Mouse (Mus musculus): ENCODE data around the gene Gnptab. TPM values are rescaled to one million over a fixed set of nuclear protein-coding genes. Genes with fewer than 3 reads are reported as not detected.

Gene Gnptab
- polyA plus RNA-seq, 1 experiment from 2014 or later, result 12.2 TPM

DNA sequence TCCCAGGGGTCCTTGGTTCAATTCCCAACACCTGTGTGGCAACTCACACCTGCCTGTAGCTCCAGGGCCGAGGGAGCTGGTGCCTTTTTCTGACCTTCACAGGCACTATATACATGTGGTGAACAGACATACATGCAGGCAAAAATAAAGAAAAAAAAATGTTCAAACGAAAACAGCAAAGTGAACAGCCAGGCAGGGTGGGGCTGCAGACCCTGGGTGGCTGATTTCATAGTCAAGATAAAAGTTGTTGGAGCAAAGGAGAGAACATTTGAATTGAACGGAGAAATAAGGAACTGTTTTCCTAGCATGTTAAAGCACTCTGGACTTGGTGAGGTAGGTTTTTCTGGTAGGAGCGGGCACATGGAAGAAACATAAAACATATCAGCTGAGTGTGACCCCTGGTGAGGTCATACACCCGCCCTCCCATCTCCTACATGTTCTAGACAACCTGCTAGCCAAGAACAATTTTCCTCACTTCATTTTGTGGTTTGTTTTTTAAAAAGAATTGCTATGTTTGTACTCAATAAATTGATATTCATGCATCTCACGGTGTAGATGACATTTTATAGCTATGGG is 19.8 kb downstream of the Gnptab start:
- H3K4me3 ChIP-seq, result no peak overlapping the region
- no peaks in the 10 kb centered on the region for H3K27me3 ChIP-seq
- H3K27ac ChIP-seq (replicated peaks), result no peak overlapping the region
- no peaks in the 10 kb centered on the region for H3K9me3 ChIP-seq
- H3K4me2 ChIP-seq (replicated peaks), result no peak overlapping the region
- ATAC-seq (ENCODE audit: low FRiP score, low read depth), result no peak
- WGBS, result 89% methylated on average over 6 of the region's 6 CpGs
- no peaks in the 10 kb centered on the region for H3K4me1 ChIP-seq
- no peaks in the 10 kb centered on the region for H3K36me3 ChIP-seq
- H3K9ac ChIP-seq (replicated peaks), result no peak overlapping the region

DNA sequence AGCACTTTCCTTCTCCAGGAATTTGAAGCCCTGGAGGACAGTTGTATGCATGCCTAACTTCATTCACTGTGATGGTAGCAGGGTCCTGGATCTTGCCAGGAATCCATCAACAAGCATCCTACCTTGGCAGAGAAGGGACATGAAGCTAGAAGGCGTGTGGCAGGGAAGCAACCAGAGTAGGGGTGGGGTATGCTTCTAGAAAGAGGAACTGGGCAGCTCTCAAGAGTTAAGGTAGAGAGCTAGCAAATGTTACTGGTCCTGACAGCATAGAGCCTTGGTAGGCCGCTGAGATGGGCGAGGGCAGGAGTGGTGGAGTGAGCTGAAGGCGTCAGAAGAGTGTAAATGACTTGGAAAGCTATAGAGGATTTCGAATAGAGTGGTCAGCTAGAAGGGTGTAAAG is 20.3 kb downstream of the Gnptab start:
- Histone ChIP-seq H3K27ac (replicated peaks) (no peak overlapping the region), H3K27me3 (no peaks in the 10 kb centered on the region), H3K36me3 (no peaks in the 10 kb centered on the region), H3K9me3 (no peaks in the 10 kb centered on the region), H3K9ac (replicated peaks) (no peak overlapping the region), H3K4me1 (no peaks in the 10 kb centered on the region), H3K4me2 (replicated peaks) (no peak overlapping the region), H3K4me3 (no peak overlapping the region)
- 92% methylated on average over 5 of the region's 5 CpGs for WGBS
- ATAC-seq (ENCODE audit: low FRiP score, low read depth), result no peak

DNA sequence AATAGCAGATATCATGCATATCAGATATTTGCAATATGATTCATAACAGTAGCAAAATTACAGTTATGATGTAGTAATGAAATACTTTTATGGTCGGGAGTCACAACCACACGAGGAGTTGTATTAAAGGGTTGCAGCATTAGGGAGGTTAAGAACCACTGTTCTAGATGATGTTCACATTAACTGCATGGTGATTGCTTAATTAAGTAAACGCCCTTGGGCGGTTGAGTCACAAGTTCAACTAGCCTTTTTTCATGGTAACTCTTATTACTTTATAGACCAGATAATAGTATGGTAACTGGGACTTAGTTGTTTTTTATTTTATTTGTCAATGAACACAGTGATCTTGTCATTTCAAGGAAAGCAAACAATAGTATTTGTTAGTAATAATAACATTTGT is 24.1 kb downstream of the Gnptab start:
- Histone ChIP-seq H3K9me3 (no peaks in the 10 kb centered on the region), H3K9ac (replicated peaks) (no peak overlapping the region), H3K27ac (replicated peaks) (no peak overlapping the region), H3K27me3 (no peaks in the 10 kb centered on the region), H3K4me3 (no peak overlapping the region), H3K36me3 (no peaks in the 10 kb centered on the region), H3K4me2 (replicated peaks) (no peak overlapping the region), H3K4me1 (no peaks in the 10 kb centered on the region)
- 95% methylated on average over 4 of the region's 4 CpGs for WGBS
- ATAC-seq (ENCODE audit: low FRiP score, low read depth), result no peak

DNA sequence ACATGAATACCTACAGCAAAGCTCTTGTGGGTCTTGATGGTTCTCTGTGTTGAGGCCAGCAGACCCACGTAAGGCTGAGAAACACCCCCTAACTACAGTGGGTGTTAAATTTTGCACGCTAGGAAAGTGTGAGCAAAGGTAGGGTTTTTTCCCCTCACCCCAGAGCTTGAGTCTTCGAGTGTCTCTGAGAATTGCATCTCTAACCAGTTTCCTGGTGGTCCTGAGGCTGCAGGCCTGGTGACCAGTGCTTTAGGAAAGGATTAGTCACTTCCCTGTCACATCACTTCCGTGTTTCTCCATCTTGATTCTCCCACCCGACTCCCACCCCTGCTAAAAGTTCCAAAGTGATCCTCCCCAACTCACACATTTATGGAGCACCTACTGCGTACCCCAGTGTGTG is 25.3 kb downstream of the Gnptab start:
- Histone ChIP-seq H3K4me2 (replicated peaks) (no peak overlapping the region), H3K9me3 (no peaks in the 10 kb centered on the region), H3K27ac (replicated peaks) (no peak overlapping the region), H3K36me3 (no peaks in the 10 kb centered on the region), H3K4me1 (no peaks in the 10 kb centered on the region), H3K9ac (replicated peaks) (no peak overlapping the region), H3K4me3 (no peak overlapping the region), H3K27me3 (no peaks in the 10 kb centered on the region)
- no peak for ATAC-seq (ENCODE audit: low FRiP score, low read depth)
- 83% methylated on average over 6 of the region's 6 CpGs for WGBS

DNA sequence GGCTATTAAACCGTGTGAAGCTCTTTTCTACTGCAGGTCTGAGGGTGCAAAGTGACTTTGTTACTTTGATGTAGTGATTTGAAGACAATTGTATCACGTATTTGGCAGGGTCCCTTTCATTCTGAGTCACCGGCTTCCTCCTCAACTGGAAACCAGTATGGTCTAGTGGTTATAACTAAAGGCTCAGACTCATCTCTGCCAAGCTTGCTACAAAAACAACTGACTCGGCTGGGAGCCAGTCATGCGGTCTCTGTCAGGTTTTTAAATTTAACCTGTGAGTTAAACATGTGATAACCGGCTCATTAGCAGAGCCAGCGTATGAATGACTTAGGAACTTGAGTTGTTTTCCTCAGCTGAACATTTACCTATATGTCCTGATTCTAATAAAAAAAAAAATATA is 26.9 kb downstream of the Gnptab start:
- WGBS, result 87% methylated on average over 7 of the region's 7 CpGs
- no peaks in the 10 kb centered on the region for H3K4me1 ChIP-seq

DNA sequence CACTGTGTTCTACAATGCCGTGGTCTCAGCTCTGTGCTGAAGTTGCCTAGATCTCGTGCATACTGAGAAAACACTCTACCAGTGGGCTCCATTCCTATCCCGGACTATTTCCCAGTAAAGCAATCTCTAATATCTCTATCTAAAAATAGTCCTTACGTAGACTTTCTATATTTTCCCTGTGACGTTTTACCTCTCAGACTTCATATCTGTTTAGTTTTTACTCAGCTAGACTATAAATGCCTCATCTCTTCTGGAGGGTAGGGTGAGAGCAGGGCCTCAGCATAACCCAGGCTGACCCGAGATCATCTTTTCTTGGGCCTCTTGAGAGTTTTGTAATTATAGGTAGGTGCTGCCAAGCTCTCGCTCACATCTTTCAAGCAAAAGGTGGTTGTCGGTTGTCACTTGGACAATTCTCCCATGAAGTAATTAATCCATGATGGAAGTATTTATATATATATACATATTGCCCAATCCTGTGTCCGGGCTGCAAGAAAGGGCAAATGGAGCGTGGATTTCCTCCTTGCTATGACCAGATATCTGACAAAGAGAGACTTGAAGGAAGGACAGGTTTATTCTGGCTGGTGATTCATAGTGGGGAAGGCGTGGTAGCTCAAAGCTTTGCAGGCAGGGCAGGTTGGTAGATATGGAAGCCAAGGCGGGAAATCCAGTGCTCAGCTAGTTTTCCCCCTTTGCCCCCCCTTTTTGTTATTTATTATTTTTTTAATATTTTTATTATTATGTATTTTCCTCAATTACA is 29.1 kb downstream of the Gnptab start:
- Histone ChIP-seq H3K4me2 (replicated peaks) (no peak overlapping the region), H3K36me3 (no peaks in the 10 kb centered on the region), H3K4me1 (no peaks in the 10 kb centered on the region), H3K27ac (replicated peaks) (no peak overlapping the region), H3K4me3 (no peak overlapping the region), H3K27me3 (no peaks in the 10 kb centered on the region), H3K9ac (replicated peaks) (no peak overlapping the region), H3K9me3 (no peaks in the 10 kb centered on the region)
- ATAC-seq (ENCODE audit: low FRiP score, low read depth), result no peak
- 94% methylated on average over 12 of the region's 12 CpGs for WGBS

More for the DNA sequence above, 26.9 kb downstream of the Gnptab start:
- no peaks in the 10 kb centered on the region for H3K36me3 ChIP-seq
- H3K4me2 ChIP-seq (replicated peaks), result no peak overlapping the region
- no peaks in the 10 kb centered on the region for H3K9me3 ChIP-seq
- H3K27me3 ChIP-seq, result no peaks in the 10 kb centered on the region
- no peak overlapping the region for H3K27ac ChIP-seq (replicated peaks)
- ATAC-seq (ENCODE audit: low FRiP score, low read depth), result no peak
- H3K4me3 ChIP-seq, result no peak overlapping the region
- no peak overlapping the region for H3K9ac ChIP-seq (replicated peaks)

DNA sequence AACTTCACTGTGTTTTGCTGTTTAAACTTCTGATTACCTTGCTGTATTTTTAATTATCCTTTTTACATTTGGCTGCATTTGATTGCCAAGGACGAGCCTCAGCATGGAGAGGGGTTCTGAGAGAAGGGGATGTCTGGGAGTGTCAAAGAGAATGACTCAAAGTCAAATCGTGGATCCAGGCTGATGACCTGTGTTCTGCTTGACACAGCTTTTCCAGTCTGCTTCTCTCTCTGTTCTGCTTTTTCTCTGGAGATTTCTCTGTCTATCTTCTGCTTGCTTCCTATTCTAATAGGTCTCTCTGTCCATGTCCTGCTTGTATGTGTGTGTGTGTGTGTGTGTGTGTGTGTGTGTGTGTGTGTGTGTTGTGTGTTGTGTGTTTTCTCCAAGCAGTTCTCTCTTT is 30.8 kb downstream of the Gnptab start:
- H3K36me3 ChIP-seq, result no peaks in the 10 kb centered on the region
- H3K27ac ChIP-seq (replicated peaks), result no peak overlapping the region
- H3K9me3 ChIP-seq, result no peaks in the 10 kb centered on the region
- H3K4me1 ChIP-seq, result no peaks in the 10 kb centered on the region
- 67% methylated on average over 2 of the region's 2 CpGs for WGBS
- no peak overlapping the region for H3K9ac ChIP-seq (replicated peaks)
- ATAC-seq (ENCODE audit: low FRiP score, low read depth), result no peak
- H3K27me3 ChIP-seq, result no peaks in the 10 kb centered on the region
- H3K4me3 ChIP-seq, result no peak overlapping the region
- H3K4me2 ChIP-seq (replicated peaks), result no peak overlapping the region

DNA sequence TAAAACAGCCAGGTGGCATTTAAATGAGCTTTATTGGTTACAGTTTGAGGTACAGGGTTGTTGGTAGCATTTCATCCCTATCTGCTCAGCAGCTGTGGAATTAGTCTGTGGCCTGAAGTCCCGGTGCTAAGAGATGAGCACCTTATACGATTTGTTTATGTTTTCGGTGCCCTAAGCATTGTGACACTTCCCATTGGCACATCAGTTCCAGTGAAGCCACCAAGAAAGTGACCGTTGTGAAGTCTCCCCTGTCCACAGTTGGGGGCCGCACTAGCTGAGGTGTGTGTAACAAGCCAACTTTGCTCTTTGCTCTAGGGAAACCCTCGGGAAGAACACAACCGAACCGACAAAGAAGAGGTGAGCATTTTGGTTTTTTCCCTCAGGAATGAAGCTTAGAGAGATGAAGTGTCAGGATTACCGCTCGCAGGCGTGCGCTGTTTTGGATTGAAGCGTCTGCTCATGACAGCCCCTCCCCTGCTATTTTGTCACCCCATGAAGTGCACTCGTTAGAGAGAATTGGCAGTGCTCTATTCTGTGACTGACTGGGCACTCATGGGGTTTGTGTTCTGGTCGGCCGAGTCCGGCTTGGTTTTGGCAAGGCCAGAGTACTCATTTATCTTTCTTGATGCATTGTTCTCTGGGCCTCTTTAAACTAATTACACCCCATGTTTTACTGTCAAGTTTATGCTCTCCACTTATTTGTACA is 33.5 kb downstream of the Gnptab start:
- H3K9me3 ChIP-seq, result no peaks in the 10 kb centered on the region
- no peak for ATAC-seq (ENCODE audit: low FRiP score, low read depth)
- no peak overlapping the region for H3K4me2 ChIP-seq (replicated peaks)
- 81% methylated on average over 17 of the region's 17 CpGs for WGBS
- H3K36me3 ChIP-seq, result no peaks in the 10 kb centered on the region
- no peak overlapping the region for H3K4me3 ChIP-seq
- H3K9ac ChIP-seq (replicated peaks), result no peak overlapping the region
- H3K27ac ChIP-seq (replicated peaks), result no peak overlapping the region
- no peaks in the 10 kb centered on the region for H3K27me3 ChIP-seq
- no peaks in the 10 kb centered on the region for H3K4me1 ChIP-seq

DNA sequence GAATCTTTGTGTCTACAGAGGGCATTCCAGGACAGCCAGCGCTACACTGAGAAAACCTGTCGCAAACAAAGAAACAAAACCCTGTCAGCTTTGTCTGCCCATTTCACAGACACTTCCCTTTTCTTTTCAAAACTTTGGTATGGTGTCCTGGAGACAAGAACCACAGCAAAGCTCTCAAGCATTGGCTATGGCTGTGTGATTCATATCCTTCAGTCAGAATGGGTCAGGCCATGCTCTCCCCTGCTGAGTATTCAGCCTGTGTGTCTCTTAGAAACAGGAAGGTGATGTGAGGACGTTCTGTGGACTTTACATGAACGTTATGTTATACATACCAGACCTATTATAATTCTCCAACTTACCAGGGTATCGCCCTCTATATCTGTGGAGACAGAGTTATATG is 38.8 kb downstream of the Gnptab start:
- no peak overlapping the region for H3K4me3 ChIP-seq
- no peaks in the 10 kb centered on the region for H3K9me3 ChIP-seq
- H3K27ac ChIP-seq (replicated peaks), result no peak overlapping the region
- WGBS, result 93% methylated on average over 5 of the region's 5 CpGs
- ATAC-seq (ENCODE audit: low FRiP score, low read depth), result no peak
- H3K4me2 ChIP-seq (replicated peaks), result no peak overlapping the region
- H3K4me1 ChIP-seq, result no peaks in the 10 kb centered on the region
- no peaks in the 10 kb centered on the region for H3K27me3 ChIP-seq
- no peak overlapping the region for H3K9ac ChIP-seq (replicated peaks)
- peaks cover 10% of the 10 kb centered on the region for H3K36me3 ChIP-seq

DNA sequence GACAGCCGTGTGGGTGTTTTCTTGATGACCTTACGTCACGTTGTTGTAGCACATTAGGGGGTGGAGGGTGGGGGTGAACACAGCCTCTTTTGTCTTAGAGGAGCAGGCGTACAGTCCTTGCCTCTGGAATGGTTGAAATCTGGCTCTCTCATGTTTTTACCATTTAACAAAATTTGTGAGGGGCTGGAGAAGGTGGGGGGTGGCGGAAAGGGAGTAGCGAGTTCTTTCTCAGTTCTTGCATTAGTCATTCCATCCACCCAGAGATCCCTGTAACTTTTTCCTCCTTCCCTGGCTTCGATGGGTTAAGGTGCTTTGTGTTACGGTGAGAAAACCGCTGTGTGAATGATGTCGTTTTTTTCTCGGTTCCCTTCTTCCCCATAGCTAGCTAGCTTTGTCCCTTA is 41.2 kb downstream of the Gnptab start:
- Histone ChIP-seq H3K27ac (replicated peaks) (no peak overlapping the region), H3K36me3 (peaks cover 10% of the 10 kb centered on the region), H3K9me3 (no peaks in the 10 kb centered on the region), H3K27me3 (no peaks in the 10 kb centered on the region), H3K4me2 (replicated peaks) (no peak overlapping the region), H3K4me3 (no peak overlapping the region), H3K9ac (replicated peaks) (no peak overlapping the region), H3K4me1 (no peaks in the 10 kb centered on the region)
- no peak for ATAC-seq (ENCODE audit: low FRiP score, low read depth)
- WGBS, result 84% methylated on average over 11 of the region's 11 CpGs

DNA sequence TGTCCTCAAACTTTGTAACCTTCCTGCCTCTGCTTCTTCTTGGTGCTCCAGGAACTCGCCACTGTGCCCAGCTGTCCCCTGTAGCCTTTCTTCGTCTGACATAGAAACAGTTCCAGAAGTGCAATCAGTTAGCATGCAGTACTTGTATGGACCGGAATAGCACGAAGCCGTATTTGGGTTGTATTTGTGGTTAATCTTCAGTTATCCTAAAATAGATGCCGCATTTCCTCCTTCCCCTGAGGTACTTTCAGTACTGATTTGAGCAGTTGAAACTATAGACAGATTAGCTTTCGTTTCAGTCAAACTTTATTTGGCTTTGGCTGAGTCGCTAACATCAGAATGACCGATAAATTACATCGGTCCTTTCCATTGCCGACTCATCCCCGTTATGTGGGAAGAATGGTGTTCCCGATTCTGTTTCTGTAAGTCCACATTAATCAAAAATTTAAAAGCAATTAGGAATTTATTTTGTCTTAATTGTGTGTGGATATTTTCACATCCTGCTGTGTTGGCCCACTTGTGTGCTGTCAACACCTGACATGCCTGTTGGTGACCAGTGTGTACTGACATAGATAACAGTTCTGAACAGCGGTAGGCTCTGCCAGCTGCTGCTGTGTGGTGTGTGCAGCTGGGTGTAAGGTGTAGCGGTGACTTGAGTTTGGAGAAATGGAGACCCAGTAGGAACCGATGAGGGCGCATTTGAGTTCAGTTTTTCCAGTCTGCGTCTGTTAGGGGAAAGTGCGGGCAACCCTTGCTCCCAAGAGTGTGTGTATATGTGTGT is 41.9 kb downstream of the Gnptab start:
- Histone ChIP-seq H3K4me1 (no peaks in the 10 kb centered on the region), H3K9ac (replicated peaks) (no peak overlapping the region), H3K27ac (replicated peaks) (no peak overlapping the region), H3K4me2 (replicated peaks) (no peak overlapping the region), H3K27me3 (no peaks in the 10 kb centered on the region), H3K4me3 (no peak overlapping the region), H3K36me3 (peaks cover 10% of the 10 kb centered on the region), H3K9me3 (no peaks in the 10 kb centered on the region)
- ATAC-seq (ENCODE audit: low FRiP score, low read depth), result no peak
- 95% methylated on average over 19 of the region's 19 CpGs for WGBS

Measured in midbrain, embryonic 12.5 days (tissue).